In the genomic region with DNA sequence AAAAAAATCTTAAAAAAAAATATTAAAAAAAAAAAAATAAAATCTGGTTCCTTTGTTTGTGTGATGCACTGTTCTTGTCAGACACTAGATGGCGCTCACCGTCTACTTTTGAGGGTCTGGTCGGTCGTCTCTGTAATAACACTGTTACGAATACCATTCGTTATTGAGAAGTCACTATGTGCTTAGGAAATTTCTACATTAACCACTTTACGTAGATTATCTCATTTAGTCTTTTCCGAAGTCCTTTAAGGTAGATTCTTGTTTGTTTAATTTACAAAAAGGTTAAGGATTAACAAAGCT, we compare ENCODE assay signal across 8 mouse cellular contexts. TPM values are rescaled to one million over a fixed set of nuclear protein-coding genes. Genes with fewer than 3 reads are reported as not detected.
DNase-seq lines count a peak whose midpoint lies in the region; ATAC-seq and TF ChIP-seq lines count a peak whose summit lies in the region.

No protein-coding gene starts in this region.

- 0 out of 2 replicates have a peak, but pooled peaks cover 3% of the 10 kb centered on the region for H3K27me3 ChIP-seq in intestine, embryonic 14.5 days (replicated peaks; ENCODE audit: control insufficient read depth, insufficient read depth, low read length)
- no peaks in the 10 kb centered on the region for H3K27me3 ChIP-seq in intestine, embryonic 16.5 days (replicated peaks; ENCODE audit: control insufficient read depth, insufficient read depth, low read length)
- peaks cover 25% of the 10 kb centered on the region for H3K27me3 ChIP-seq in E14TG2a.4 (ENCODE audit: insufficient read depth, low read length)
- no peaks in the 10 kb centered on the region for H3K27me3 ChIP-seq in neural tube, embryonic 13.5 days

- peak overlapping the region; percentile 22; the same call in 1 of the 2 replicates for H3K4me2 ChIP-seq in intestine, embryonic 14.5 days (ENCODE audit: low read length)
- H3K4me2 ChIP-seq in intestine, embryonic 16.5 days (ENCODE audit: low read depth, low read length), result no peak overlapping the region
- H3K4me2 ChIP-seq in neural tube, embryonic 13.5 days, result no peak overlapping the region; the same call in 1 of the 2 replicates

- ATAC-seq in intestine, embryonic 14.5 days (replicated peaks; ENCODE audit: low FRiP score, low TSS enrichment, low read depth), result no peak
- ATAC-seq in intestine, embryonic 16.5 days, result no peak
- ATAC-seq in granulocyte monocyte progenitor cell, adult 5-6 weeks (replicated peaks; ENCODE audit: poor library complexity, severe bottlenecking), result peak; percentile 79
- ATAC-seq in neural tube, embryonic 13.5 days (ENCODE audit: low read depth), result peak; percentile 60; the same call in 1 of the 2 replicates

- H3K9me3 ChIP-seq in intestine, embryonic 14.5 days (ENCODE audit: control insufficient read depth, low read length), result no peaks in the 10 kb centered on the region
- H3K9me3 ChIP-seq in intestine, embryonic 16.5 days (ENCODE audit: control insufficient read depth, low read length), result no peaks in the 10 kb centered on the region
- peaks cover 35% of the 10 kb centered on the region for H3K9me3 ChIP-seq in E14TG2a.4 (ENCODE audit: low read length)
- no peaks in the 10 kb centered on the region for H3K9me3 ChIP-seq in neural tube, embryonic 13.5 days

- no peaks in the 10 kb centered on the region for H3K4me1 ChIP-seq in intestine, embryonic 14.5 days (replicated peaks; ENCODE audit: control insufficient read depth, insufficient read depth, low read length)
- no peaks in the 10 kb centered on the region for H3K4me1 ChIP-seq in intestine, embryonic 16.5 days (ENCODE audit: control insufficient read depth, insufficient read depth, low read length)
- H3K4me1 ChIP-seq in E14TG2a.4 (replicated peaks; ENCODE audit: low read depth, low read length), result no peaks in the 10 kb centered on the region
- no peaks in the 10 kb centered on the region for H3K4me1 ChIP-seq in neural tube, embryonic 13.5 days (replicated peaks)

- no peak overlapping the region for H3K4me3 ChIP-seq in intestine, embryonic 14.5 days (ENCODE audit: low read depth, low read length)
- H3K4me3 ChIP-seq in intestine, embryonic 16.5 days (ENCODE audit: low read length), result no peak overlapping the region
- no peak overlapping the region for H3K4me3 ChIP-seq in E14TG2a.4 (replicated peaks; ENCODE audit: low read length)
- H3K4me3 ChIP-seq in neural tube, embryonic 13.5 days, result no peak overlapping the region

- peak; percentile 58 for TF ChIP-seq CTCF in E14TG2a.4 (conservative IDR thresholded peaks at IDR 0.05; ENCODE audit: low read length)

- DNase-seq in intestine, embryonic 14.5 days (ENCODE audit: low spot score), result no peak
- peak; percentile 29 for DNase-seq in c-Kit-positive CD71-positive TER-119-negative erythroid progenitor cells, embryonic 14.5 days (ENCODE audit: low read depth)
- DNase-seq in large intestine, adult 2 months (ENCODE audit: low read depth, low spot score), result peak; percentile 2
- DNase-seq in left cerebral cortex, adult 9 months (ENCODE audit: low spot score in 2 of 2), result no peak

- WGBS in intestine, embryonic 14.5 days, result 10% methylated on average over 8 of the region's 8 CpGs
- 11% methylated on average over 8 of the region's 8 CpGs for WGBS in intestine, embryonic 16.5 days
- 7% methylated on average over 8 of the region's 8 CpGs for whole genome bisulfite sequencing in large intestine, adult 2 months
- WGBS in neural tube, embryonic 13.5 days, result 10% methylated on average over 8 of the region's 8 CpGs

- H3K9ac ChIP-seq in intestine, embryonic 14.5 days (ENCODE audit: low read length), result no peak overlapping the region
- no peak overlapping the region for H3K9ac ChIP-seq in intestine, embryonic 16.5 days (ENCODE audit: low read depth, low read length)
- H3K9ac ChIP-seq in neural tube, embryonic 13.5 days, result no peak overlapping the region

- no peak overlapping the region for H3K27ac ChIP-seq in intestine, embryonic 14.5 days (ENCODE audit: low read depth)
- no peak overlapping the region for H3K27ac ChIP-seq in intestine, embryonic 16.5 days (ENCODE audit: low read length)
- H3K27ac ChIP-seq in neural tube, embryonic 13.5 days (replicated peaks), result no peak overlapping the region

- no peaks in the 10 kb centered on the region for H3K36me3 ChIP-seq in intestine, embryonic 14.5 days (ENCODE audit: control insufficient read depth, insufficient read depth, low read length)
- H3K36me3 ChIP-seq in intestine, embryonic 16.5 days (ENCODE audit: control insufficient read depth, insufficient read depth, low read length), result no peaks in the 10 kb centered on the region
- no peaks in the 10 kb centered on the region for H3K36me3 ChIP-seq in E14TG2a.4 (ENCODE audit: insufficient read depth, low read length)
- H3K36me3 ChIP-seq in neural tube, embryonic 13.5 days, result no peaks in the 10 kb centered on the region

RNA-seq across cellular contexts. Expression of a gene that starts 27.9 kb away (rescaled TPM):
- 157 and 166 TPM in 2 replicates for polyA plus RNA-seq in intestine, embryonic 14.5 days (2014; fragmentation: Nextera tagmentation; extraction: Ambion mirVana)
- 116 and 119 TPM in 2 replicates for polyA plus RNA-seq in intestine, embryonic 16.5 days (2015; fragmentation: Nextera tagmentation; extraction: Ambion mirVana)
- 93.1 and 107 TPM in 2 replicates for total RNA-seq in granulocyte monocyte progenitor cell, adult 5-6 weeks (2014; fragmentation: Nextera tagmentation)
- 158 and 168 TPM in 2 replicates for total RNA-seq in granulocyte monocyte progenitor cell, adult 5-6 weeks (2017)
- 22.4 and 26.8 TPM in 2 replicates for polyA plus RNA-seq in large intestine, adult 2 months (2012; rRNA removed)
- 116 and 134 TPM in 2 replicates for polyA plus RNA-seq in neural tube, embryonic 13.5 days (2015; fragmentation: Nextera tagmentation; extraction: Ambion mirVana)

RNA-seq across cellular contexts. Expression of a gene that starts 59.4 kb away (rescaled TPM):
- polyA plus RNA-seq in intestine, embryonic 14.5 days (2014; fragmentation: Nextera tagmentation; extraction: Ambion mirVana), result 17.3 and 17.7 TPM in 2 replicates
- polyA plus RNA-seq in intestine, embryonic 16.5 days (2015; fragmentation: Nextera tagmentation; extraction: Ambion mirVana), result 14.5 and 15.3 TPM in 2 replicates
- total RNA-seq in granulocyte monocyte progenitor cell, adult 5-6 weeks (2014; fragmentation: Nextera tagmentation), result 31.3 and 36.9 TPM in 2 replicates
- total RNA-seq in granulocyte monocyte progenitor cell, adult 5-6 weeks (2017), result 21.2 and 33.7 TPM in 2 replicates
- 14.6 and 20.7 TPM in 2 replicates for polyA plus RNA-seq in large intestine, adult 2 months (2012; rRNA removed)
- polyA plus RNA-seq in neural tube, embryonic 13.5 days (2015; fragmentation: Nextera tagmentation; extraction: Ambion mirVana), result 20.7 and 21.1 TPM in 2 replicates

Comparison
In these comparisons a context has a peak if more than half of its experiments do, and no peak if none do; other contexts are left out.
1. ATAC-seq: peak in granulocyte monocyte progenitor cell, adult 5-6 weeks (single experiment) and neural tube, embryonic 13.5 days (single experiment); none in intestine, embryonic 14.5 days (single experiment) and intestine, embryonic 16.5 days (single experiment).
2. DNase-seq: peak in c-Kit-positive CD71-positive TER-119-negative erythroid progenitor cells, embryonic 14.5 days (single experiment) and large intestine, adult 2 months (single experiment); none in intestine, embryonic 14.5 days (single experiment) and left cerebral cortex, adult 9 months (0 of 2).